Mouse (Mus musculus) fibroblast of lung, adult 2 months (primary cell): ENCODE results near the gene Gata3.

ENCODE experiments used
- DNase-seq: peaks from one replicate; pipeline ENCODE4 v3.0.0-alpha.2; 2011; ENCODE audit warnings: low read depth

Gene Gata3

DNA sequence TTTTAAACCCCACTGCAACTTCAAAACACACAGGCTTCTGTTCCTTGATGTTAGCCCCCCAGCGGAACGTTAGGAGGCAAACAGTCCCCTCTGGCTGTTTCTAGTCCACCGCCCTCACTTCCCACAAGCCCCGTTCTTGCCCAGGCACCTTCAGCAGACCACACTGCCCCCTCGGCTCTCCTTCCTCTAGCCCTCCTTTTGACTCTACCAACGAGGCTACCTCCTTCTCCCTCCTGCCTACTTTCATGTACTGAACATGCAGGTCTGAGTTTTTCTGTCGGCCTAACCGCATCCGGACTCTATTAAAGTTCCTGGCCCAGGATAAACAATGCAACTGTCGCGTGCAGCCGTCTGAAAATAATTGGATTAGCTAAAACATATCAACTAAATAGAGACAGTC, 17.2 kb downstream of the Gata3 start:
- DNase-seq: no peak

DNA sequence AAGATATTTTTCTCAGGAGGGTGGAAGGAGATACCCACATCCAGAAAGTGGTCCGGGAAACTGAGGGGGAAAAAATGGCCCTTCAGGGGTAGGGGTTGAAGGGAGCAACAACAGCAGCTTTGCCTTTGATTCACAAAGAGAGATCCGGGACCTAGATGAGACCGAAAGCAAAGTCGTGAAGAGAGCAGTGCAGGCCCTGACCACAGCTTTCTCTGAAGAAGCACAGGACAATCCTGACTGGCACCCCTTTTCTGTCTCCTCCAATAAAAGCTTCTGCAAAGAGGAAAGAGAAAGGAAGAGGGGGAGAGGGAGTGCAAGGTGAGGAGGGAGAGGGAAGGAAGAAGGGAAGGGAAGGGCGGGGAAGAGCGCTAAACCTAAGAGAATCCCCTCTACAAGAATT, 18.0 kb downstream of the Gata3 start:
- DNase-seq: no peak

DNA sequence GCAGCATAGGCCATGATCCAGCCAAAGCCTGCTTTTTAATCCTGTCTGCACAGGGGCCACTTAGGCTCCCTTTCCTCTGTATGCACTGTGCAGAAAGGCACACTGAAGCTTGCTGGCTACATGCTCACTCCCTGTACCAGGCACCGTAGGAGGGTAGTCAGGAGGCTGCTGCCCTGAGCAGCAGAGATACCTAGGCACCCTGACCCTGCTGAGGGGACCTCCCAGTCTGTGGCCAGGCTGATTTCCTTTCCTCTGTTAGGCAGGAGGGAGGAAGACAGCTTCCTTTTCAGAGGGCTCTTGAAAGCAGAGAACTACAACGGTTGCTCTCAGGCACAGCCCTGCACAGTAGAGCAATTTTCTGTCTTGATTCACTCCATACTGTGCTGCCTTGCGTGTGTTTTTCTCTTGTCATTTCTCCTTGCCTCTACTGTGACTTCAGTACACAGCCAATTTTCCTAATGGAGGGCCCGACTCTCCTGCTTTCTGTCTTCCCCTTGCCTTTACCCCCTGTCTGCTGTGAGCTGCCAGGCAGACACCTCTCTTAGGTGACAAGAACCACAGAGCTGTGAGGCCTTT, 18.6 kb downstream of the Gata3 start:
- DNase-seq: no peak

DNA sequence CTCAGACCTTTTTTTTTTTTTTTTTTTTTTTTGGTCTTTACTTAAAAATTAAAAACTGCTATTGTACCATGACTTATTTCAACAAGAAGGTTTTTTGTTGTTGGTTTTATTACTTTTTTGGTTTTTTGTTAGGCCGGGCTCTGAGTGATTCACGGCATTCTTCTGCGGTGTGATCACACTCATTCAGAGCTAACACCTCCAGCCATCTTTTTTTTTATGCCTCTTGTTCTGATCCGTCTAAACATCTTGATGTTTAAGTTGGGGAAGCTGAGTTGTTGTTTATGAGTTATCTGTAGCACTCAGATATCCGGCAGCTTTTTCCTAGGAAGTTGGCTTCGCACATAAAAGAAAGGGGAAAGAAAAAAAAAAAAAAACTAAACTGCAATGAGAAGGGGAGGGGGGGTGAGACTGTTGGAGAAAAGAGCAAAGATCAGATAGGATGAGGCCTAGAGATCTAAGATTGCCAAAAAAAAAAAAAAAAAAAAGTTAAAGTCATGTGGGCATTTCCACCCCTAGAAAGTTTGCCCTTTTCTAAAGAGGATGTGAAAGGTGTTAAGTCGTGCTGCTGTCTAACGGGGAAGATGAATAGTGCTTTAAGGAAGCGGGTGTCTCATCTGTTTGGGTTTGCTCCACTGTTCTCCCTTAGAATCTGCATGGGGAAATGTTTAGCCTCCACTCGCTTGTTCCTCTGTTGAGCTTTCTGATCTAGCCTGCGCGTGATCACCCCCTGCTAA, 22.6 kb downstream of the Gata3 start:
- DNase-seq: no peak

DNA sequence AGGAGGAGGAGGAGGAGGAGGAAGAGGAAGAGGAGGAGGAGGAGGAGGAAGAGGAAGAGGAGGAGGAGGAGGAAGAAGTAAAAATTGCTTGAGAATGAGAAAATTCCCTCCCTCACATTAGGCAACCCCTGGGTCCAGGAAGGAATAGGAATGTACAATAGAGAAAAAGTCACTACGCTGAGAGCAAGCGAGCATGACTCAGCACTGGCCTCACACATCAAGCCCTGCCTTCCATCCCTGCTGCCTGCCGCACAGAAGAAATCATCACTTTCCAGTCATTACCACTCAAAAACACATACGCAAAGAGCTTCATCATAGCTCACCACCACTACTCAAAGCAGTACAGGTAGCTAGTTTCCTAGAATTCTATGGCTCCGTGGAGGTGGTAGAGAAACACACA, 29.1 kb downstream of the Gata3 start:
- no peak for DNase-seq

DNA sequence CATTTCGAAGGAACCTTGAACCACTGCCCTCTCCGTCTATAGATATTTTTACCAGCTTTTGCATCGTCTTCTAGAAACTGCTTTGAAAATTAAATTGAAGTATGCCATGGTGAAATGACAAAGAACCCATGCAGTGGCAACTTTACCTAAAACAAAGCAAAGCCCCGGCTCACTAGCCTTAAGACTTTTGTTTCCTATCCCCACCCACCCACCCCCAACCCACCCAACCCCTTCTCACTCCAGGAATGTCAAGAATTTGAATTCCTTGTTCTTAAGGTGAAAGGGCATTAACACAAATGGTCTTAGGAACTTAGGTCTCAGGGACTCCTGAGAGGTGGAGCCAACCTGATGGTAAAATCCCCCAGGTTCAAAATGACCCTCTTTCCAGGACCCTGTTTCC, 34.0 kb downstream of the Gata3 start:
- no peak for DNase-seq

DNA sequence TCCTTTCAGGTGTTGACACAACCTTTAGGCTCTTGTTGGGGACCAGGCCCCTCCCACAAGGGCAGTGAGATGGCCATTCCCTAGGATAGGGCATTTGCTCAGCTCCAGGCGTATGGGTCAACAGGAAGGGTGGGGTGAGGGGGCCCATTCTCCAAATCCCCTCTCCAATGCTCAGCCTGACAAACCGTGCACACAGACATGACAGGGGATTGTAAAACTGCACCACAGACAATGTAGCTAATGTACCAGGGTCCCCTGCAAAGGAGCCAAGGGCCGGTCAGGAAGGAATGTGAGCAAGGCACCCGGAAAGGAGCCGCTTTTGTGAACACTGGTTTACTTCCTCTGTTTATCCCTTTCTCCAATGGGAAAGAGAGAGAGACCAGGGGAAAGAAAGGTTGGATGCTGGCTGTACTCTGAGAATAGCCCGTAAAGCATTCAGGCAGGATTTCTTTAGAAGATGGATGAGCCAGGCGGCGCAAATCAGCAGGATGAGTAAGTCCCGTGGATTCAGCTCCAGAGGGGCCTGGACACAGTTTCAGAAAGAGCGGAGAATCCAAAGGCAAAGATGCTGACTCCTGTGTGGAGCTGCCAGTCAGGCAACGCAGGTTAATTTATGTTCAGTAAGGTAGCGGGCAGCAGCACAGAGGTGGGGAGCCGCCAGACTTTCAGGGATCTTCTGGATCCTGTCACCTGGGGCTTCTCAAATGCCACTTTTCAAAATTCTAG, 36.8 kb downstream of the Gata3 start:
- no peak for DNase-seq

DNA sequence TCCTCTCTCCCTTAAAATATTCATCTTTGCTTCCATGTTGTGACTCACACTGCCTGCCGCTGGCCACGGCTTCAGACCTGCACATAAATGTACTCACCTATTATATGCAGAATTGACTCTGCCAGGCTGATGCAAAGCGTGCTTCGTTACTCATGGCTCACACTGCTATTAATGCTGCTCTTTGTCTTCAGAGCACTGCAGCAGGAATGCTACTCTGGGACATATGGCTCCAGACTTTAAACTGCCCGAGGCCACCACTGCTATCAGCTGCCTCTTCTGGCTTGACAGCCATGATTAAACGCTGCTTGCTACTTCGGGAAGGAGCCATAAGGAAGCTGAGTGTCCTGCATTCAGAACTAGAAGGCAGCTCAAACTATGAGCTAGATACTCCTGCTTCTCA, 54.6 kb downstream of the Gata3 start:
- DNase-seq: no peak

DNA sequence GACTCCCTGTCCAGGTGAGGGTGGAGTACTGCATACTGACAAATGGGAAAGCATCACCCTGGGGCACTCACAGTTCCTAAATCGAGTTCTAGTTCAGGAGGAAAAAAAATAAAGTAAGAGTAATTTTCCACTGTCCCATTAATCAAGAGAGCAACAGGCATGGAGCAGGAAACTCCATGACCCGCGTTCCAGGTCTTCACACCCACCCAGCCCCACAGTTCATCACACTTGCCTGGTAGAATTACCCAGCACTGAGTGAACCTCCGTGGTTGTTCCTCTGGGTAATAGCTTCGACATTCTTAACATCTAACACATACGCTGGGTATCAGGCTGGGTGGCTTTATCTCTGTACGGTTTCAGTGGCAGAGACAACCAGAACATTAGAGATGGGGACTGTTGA, 56.1 kb downstream of the Gata3 start:
- DNase-seq: no peak

DNA sequence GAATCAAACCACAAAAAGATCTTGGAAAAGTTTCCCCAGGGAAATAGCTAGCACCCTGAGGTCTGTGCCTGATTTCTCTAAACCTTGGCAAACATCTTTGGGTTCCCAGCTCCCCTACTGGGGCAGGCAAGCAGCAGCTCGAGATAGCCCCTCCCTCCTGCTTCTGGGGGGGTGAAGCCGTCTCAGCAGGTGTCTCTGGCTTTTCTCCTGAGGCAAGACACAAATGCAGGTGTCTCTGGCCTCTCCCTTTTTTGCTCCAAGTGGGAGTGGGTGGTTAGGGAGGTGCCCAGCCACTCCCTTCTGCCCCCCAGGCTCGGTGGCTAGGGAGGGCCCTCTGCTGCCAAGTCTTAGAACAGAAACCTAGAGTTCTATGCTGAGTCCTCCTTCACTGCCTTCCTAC, 62.2 kb downstream of the Gata3 start:
- no peak for DNase-seq

DNA sequence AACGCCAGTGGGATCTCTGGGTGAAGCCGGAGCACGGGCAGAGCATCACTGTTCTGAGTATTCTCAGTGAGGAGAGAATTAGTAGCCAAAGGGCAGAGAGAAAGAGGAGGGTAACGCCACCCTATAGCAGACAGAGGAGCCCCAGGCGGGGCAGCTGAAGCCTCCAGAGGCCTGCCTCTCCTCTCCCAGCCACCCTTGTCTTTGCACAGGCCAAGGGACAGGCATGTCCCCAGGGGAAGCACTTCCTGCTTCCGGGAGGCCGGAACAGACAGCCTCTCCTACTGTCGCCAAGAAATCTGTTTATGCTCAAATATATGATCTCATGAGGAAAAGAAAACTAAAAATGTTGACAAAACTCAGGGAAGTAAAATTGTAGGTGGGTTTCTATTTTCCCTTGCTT, 69.2 kb downstream of the Gata3 start:
- no peak for DNase-seq

DNA sequence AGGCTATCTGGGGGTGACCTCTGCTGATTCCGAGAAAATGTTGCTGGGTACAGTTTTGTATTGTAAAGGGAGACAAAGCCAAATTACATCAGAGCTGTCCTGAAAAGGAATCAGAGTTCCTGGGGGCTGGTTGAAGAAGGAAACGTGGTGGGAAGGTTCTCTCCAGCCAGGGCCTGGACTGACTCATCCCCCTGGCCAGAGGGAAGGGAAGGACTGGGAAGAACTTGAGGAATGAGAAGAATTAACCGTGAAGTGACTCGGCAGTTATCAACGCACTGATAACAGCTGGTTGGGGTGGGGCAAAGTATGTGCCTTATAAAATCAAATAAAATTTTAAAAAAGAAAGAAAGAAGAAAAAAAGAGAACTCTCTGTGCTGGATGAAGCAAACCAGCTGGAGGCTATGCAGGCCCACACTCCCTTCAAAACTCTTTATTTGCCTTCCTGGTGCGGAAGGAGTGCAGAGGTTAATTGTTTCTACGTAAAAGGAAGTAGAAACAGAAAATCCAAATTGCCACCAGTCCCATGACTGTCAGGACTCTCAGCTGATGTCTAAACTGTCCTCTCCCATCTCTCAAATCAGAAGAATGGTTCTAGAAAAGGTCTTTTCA, 71.6 kb downstream of the Gata3 start:
- no peak for DNase-seq
